Mouse (Mus musculus): ENCODE measurements around the gene Sertad2.

DNA sequence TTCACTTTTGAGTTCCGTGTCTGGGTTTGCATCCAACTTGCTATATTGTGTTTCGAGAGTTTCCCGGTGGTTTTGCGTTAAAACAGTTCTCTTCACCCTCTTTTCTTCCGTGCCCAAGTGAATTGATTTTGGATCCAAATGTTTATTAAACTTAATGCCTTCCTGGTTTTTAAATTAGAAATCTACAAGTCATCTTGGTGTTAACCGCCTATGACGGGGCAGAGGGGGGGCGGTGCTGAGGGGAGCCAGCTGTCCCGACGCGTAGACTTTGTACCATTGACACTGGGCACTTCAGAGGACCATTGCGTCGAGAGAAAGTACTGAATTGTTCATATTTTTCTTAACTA is 89.5 kb downstream of the Sertad2 start:
- TF ChIP-seq CTCF (IDR thresholded peaks at IDR 0.05; ENCODE audit: insufficient read depth, low read depth, low read length) (no peak), POLR2A (IDR thresholded peaks at IDR 0.05; ENCODE audit: insufficient read depth, low read depth, low read length) (no peak)

Measured in olfactory bulb, adult 2 months (tissue).